Comparison of ENCODE assay signal across 19 mouse cellular contexts in genomic region chr9:58688076-58688475, GRCm38 (mm10). TPM values are rescaled to one million over a fixed set of nuclear protein-coding genes. Genes with fewer than 3 reads are reported as not detected.
A peak's percentile ranks its signal among the peaks of the same experiment; 100 is the strongest.
DNase-seq lines count a peak whose midpoint lies in the region; ATAC-seq lines count a peak whose summit lies in the region.
"Had no signal": no experiment of that assay in that cellular context is flagged by ENCODE, and none has a peak within 500 bp of the region (broad histone marks: within the 10 kb centered on the region; RNA-seq: fewer than 3 reads in every experiment).

No protein-coding gene starts in this region.

- H3K4me1 ChIP-seq in heart, embryonic 10.5 days: peaks cover 28% of the 10 kb centered on the region
- peaks cover 16% of the 10 kb centered on the region for H3K4me1 ChIP-seq in kidney, embryonic 15.5 days
- peaks cover 17% of the 10 kb centered on the region for H3K4me1 ChIP-seq in limb, embryonic 10.5 days
- H3K4me1 ChIP-seq in limb, embryonic 12.5 days (replicated peaks): peaks cover 18% of the 10 kb centered on the region
- H3K4me1 ChIP-seq: embryonic facial prominence, embryonic 12.5 days; forebrain, embryonic 13.5 days; forebrain, embryonic 15.5 days had no signal

- DNase-seq in heart, embryonic 10.5 days (ENCODE audit: low spot score): peak; percentile 71
- no peak for DNase-seq in heart, postnatal 4 days
- no peak for DNase-seq in kidney, postnatal 4 days
- DNase-seq in limb, embryonic 10.5 days (ENCODE audit: low spot score): no peak
- DNase-seq in adrenal gland, postnatal 10 days: no peak
- DNase-seq: adrenal gland, adult 2 months; adrenal gland, postnatal 14 days; adrenal gland, postnatal 36 days; cerebellum, adult 11-12 months; cerebellum, adult 2 months; cerebellum, adult 9-10 months; cerebellum, postnatal 10 days; cerebellum, postnatal 25 days had no signal

- H3K36me3 ChIP-seq in heart, embryonic 10.5 days: no peaks in the 10 kb centered on the region
- H3K36me3 ChIP-seq in kidney, embryonic 15.5 days: no peaks in the 10 kb centered on the region
- no peaks in the 10 kb centered on the region for H3K36me3 ChIP-seq in limb, embryonic 10.5 days
- no peaks in the 10 kb centered on the region for H3K36me3 ChIP-seq in limb, embryonic 12.5 days
- H3K36me3 ChIP-seq: embryonic facial prominence, embryonic 10.5 days; embryonic facial prominence, embryonic 12.5 days; forebrain, embryonic 15.5 days had no signal

- H3K4me2 ChIP-seq in kidney, embryonic 15.5 days: no peak overlapping the region
- no peak overlapping the region for H3K4me2 ChIP-seq in limb, embryonic 12.5 days
- H3K4me2 ChIP-seq: embryonic facial prominence, embryonic 12.5 days; forebrain, embryonic 13.5 days; forebrain, embryonic 15.5 days had no signal

- no peak overlapping the region for H3K27ac ChIP-seq in heart, embryonic 10.5 days
- 0 out of 2 replicates have a peak overlapping the region, but pooled peaks have one; percentile 19 for H3K27ac ChIP-seq in kidney, embryonic 15.5 days
- H3K27ac ChIP-seq in limb, embryonic 10.5 days: peak overlapping the region; percentile 50; the same call in 1 of the 2 replicates
- H3K27ac ChIP-seq in limb, embryonic 12.5 days: 0 out of 2 replicates have a peak overlapping the region, but pooled peaks have one; percentile 42
- H3K27ac ChIP-seq: embryonic facial prominence, embryonic 10.5 days; embryonic facial prominence, embryonic 12.5 days; forebrain, embryonic 13.5 days; forebrain, embryonic 15.5 days had no signal

- H3K9me3 ChIP-seq in heart, embryonic 10.5 days: no peaks in the 10 kb centered on the region
- H3K9me3 ChIP-seq in kidney, embryonic 15.5 days (replicated peaks): no peaks in the 10 kb centered on the region
- H3K9me3 ChIP-seq in limb, embryonic 10.5 days (replicated peaks): no peaks in the 10 kb centered on the region
- no peaks in the 10 kb centered on the region for H3K9me3 ChIP-seq in limb, embryonic 12.5 days
- H3K9me3 ChIP-seq: embryonic facial prominence, embryonic 10.5 days; embryonic facial prominence, embryonic 12.5 days; forebrain, embryonic 13.5 days; forebrain, embryonic 15.5 days had no signal

- no peaks in the 10 kb centered on the region for H3K27me3 ChIP-seq in heart, embryonic 10.5 days (ENCODE audit: insufficient read depth, poor library complexity, severe bottlenecking)
- H3K27me3 ChIP-seq in kidney, embryonic 15.5 days: no peaks in the 10 kb centered on the region
- no peaks in the 10 kb centered on the region for H3K27me3 ChIP-seq in limb, embryonic 10.5 days (ENCODE audit: low read depth, poor library complexity, severe bottlenecking)
- H3K27me3 ChIP-seq in limb, embryonic 12.5 days: no peaks in the 10 kb centered on the region
- H3K27me3 ChIP-seq: embryonic facial prominence, embryonic 12.5 days; forebrain, embryonic 13.5 days; forebrain, embryonic 15.5 days had no signal

- no peak overlapping the region for H3K4me3 ChIP-seq in heart, embryonic 10.5 days
- H3K4me3 ChIP-seq in kidney, embryonic 15.5 days (replicated peaks): no peak overlapping the region
- no peak overlapping the region for H3K4me3 ChIP-seq in limb, embryonic 10.5 days
- no peak overlapping the region for H3K4me3 ChIP-seq in limb, embryonic 12.5 days (replicated peaks)
- H3K4me3 ChIP-seq: embryonic facial prominence, embryonic 10.5 days; embryonic facial prominence, embryonic 12.5 days; forebrain, embryonic 13.5 days; forebrain, embryonic 15.5 days had no signal

- H3K9ac ChIP-seq in kidney, embryonic 15.5 days: no peak overlapping the region
- H3K9ac ChIP-seq in limb, embryonic 12.5 days (replicated peaks): no peak overlapping the region
- H3K9ac ChIP-seq: embryonic facial prominence, embryonic 12.5 days; forebrain, embryonic 13.5 days; forebrain, embryonic 15.5 days had no signal

- 79% methylated on average over 4 of the region's 4 CpGs for WGBS in heart, embryonic 10.5 days
- WGBS in kidney, embryonic 15.5 days: 62% methylated on average over 4 of the region's 4 CpGs
- WGBS in limb, embryonic 10.5 days: 79% methylated on average over 4 of the region's 4 CpGs
- WGBS in limb, embryonic 12.5 days: 65% methylated on average over 4 of the region's 4 CpGs

- ATAC-seq in kidney, embryonic 15.5 days (replicated peaks; ENCODE audit: low FRiP score): no peak
- ATAC-seq in limb, embryonic 12.5 days (ENCODE audit: insufficient number of reproducible peaks, insufficient read depth, low FRiP score, low TSS enrichment, low read depth): no peak
- ATAC-seq: forebrain, embryonic 13.5 days; forebrain, embryonic 15.5 days had no signal

RNA-seq across cellular contexts. Expression of gene Rec114, which starts 55.7 kb away (rescaled TPM):
- polyA plus RNA-seq in heart, embryonic 10.5 days (2016; fragmentation: Nextera tagmentation; extraction: Ambion mirVana): 11.6 and 16.5 TPM in 2 replicates
- total RNA-seq in heart, postnatal 4 days (2021): 1 to 10 TPM; 1.9 to 4.9 TPM
- polyA plus RNA-seq in kidney, embryonic 15.5 days (2015; fragmentation: Nextera tagmentation; extraction: Ambion mirVana): 2.5 and 2.8 TPM in 2 replicates
- polyA plus RNA-seq in limb, embryonic 10.5 days (2016; fragmentation: Nextera tagmentation; extraction: Ambion mirVana): 1.4 and 1.7 TPM in 2 replicates
- polyA plus RNA-seq in limb, embryonic 12.5 days (2016; fragmentation: Nextera tagmentation; extraction: Ambion mirVana): 1.4 and 2.1 TPM in 2 replicates
- 1 to 10 TPM; 2.0 to 2.7 TPM for total RNA-seq in adrenal gland, postnatal 10 days (2021)
